Mouse (Mus musculus): Measurements from ENCODE around the gene Trim80. TPM values are rescaled to one million over a fixed set of nuclear protein-coding genes. Genes with fewer than 3 reads are reported as not detected.
"Not testable (repeated sequence)": the region's sequence is repeated elsewhere in the genome, so short reads cannot be mapped to it uniquely, and the experiment has no call there.

Trim80 gene
- polyA plus RNA-seq, 1 experiment from 2014 or later = 0.16 TPM

- no peaks in the 10 kb centered on the region for H3K9me3 ChIP-seq (ENCODE audit: control insufficient read depth, low read length)
- ATAC-seq (replicated peaks; ENCODE audit: low FRiP score) = no peak
- 85% methylated on average over 7 of the region's 7 CpGs for WGBS
These were observed 12.0 kb downstream of the Trim80 start for GRCm38 (mm10) chr11:115452281-115452860.

GRCm38 (mm10) chr11:115453306-115453705 lies 13.0 kb downstream of the Trim80 start:
- Histone ChIP-seq H3K4me2 (ENCODE audit: low read depth, low read length, severe bottlenecking) (no peak overlapping the region), H3K36me3 (ENCODE audit: control insufficient read depth, insufficient read depth, low read length) (no peaks in the 10 kb centered on the region), H3K4me1 (replicated peaks; ENCODE audit: control insufficient read depth, insufficient read depth, low read length) (no peaks in the 10 kb centered on the region), H3K27ac (ENCODE audit: low read depth, low read length) (no peak overlapping the region), H3K9ac (ENCODE audit: low read length) (no peak overlapping the region), H3K4me3 (ENCODE audit: low read depth, low read length) (no peak overlapping the region), H3K9me3 (ENCODE audit: control insufficient read depth, low read length) (no peaks in the 10 kb centered on the region), H3K27me3 (ENCODE audit: control insufficient read depth, insufficient read depth, low read length) (no peaks in the 10 kb centered on the region)
- WGBS = 86% methylated on average over 4 of the region's 4 CpGs
- no peak for DNase-seq (ENCODE audit: low spot score)
- ATAC-seq (replicated peaks; ENCODE audit: low FRiP score) = no peak

More at GRCm38 (mm10) chr11:115452281-115452860, 12.0 kb downstream of the Trim80 start:
- no peak overlapping the region for H3K4me3 ChIP-seq (ENCODE audit: low read depth, low read length)
- no peak overlapping the region for H3K9ac ChIP-seq (ENCODE audit: low read length)
- H3K4me1 ChIP-seq (replicated peaks; ENCODE audit: control insufficient read depth, insufficient read depth, low read length) = no peaks in the 10 kb centered on the region
- no peak overlapping the region for H3K4me2 ChIP-seq (ENCODE audit: low read depth, low read length, severe bottlenecking)
- H3K27ac ChIP-seq (ENCODE audit: low read depth, low read length) = no peak overlapping the region
- H3K36me3 ChIP-seq (ENCODE audit: control insufficient read depth, insufficient read depth, low read length) = no peaks in the 10 kb centered on the region
- DNase-seq (ENCODE audit: low spot score) = no peak
- H3K27me3 ChIP-seq (ENCODE audit: control insufficient read depth, insufficient read depth, low read length) = no peaks in the 10 kb centered on the region

- not testable (repeated sequence) for H3K4me2 ChIP-seq (ENCODE audit: low read depth, low read length, severe bottlenecking); H3K27ac ChIP-seq (ENCODE audit: low read depth, low read length); H3K9ac ChIP-seq (ENCODE audit: low read length); H3K4me3 ChIP-seq (ENCODE audit: low read depth, low read length); DNase-seq (ENCODE audit: low spot score); H3K4me1 ChIP-seq (replicated peaks; ENCODE audit: control insufficient read depth, insufficient read depth, low read length); ATAC-seq (replicated peaks; ENCODE audit: low FRiP score); H3K36me3 ChIP-seq (ENCODE audit: control insufficient read depth, insufficient read depth, low read length); H3K9me3 ChIP-seq (ENCODE audit: control insufficient read depth, low read length); H3K27me3 ChIP-seq (ENCODE audit: control insufficient read depth, insufficient read depth, low read length)
- 83% methylated on average over 6 of the region's 6 CpGs for WGBS
These were observed 14.5 kb downstream of the Trim80 start for GRCm38 (mm10) chr11:115454822-115455221.

- no peak overlapping the region for H3K4me3 ChIP-seq (ENCODE audit: low read depth, low read length)
- H3K4me2 ChIP-seq (ENCODE audit: low read depth, low read length, severe bottlenecking) = no peak overlapping the region
- no peak overlapping the region for H3K27ac ChIP-seq (ENCODE audit: low read depth, low read length)
- WGBS = 86% methylated on average over 15 of the region's 15 CpGs
- no peaks in the 10 kb centered on the region for H3K27me3 ChIP-seq (ENCODE audit: control insufficient read depth, insufficient read depth, low read length)
- no peaks in the 10 kb centered on the region for H3K36me3 ChIP-seq (ENCODE audit: control insufficient read depth, insufficient read depth, low read length)
- DNase-seq (ENCODE audit: low spot score) = no peak
- H3K9me3 ChIP-seq (ENCODE audit: control insufficient read depth, low read length) = no peaks in the 10 kb centered on the region
- no peak for ATAC-seq (replicated peaks; ENCODE audit: low FRiP score)
- no peaks in the 10 kb centered on the region for H3K4me1 ChIP-seq (replicated peaks; ENCODE audit: control insufficient read depth, insufficient read depth, low read length)
- H3K9ac ChIP-seq (ENCODE audit: low read length) = no peak overlapping the region
These were observed 15.3 kb downstream of the Trim80 start for GRCm38 (mm10) chr11:115455619-115456018.

GRCm38 (mm10) chr11:115456182-115456581 lies 15.8 kb downstream of the Trim80 start:
- no peak overlapping the region for H3K4me3 ChIP-seq (ENCODE audit: low read depth, low read length)
- DNase-seq (ENCODE audit: low spot score) (no peak), ATAC-seq (replicated peaks; ENCODE audit: low FRiP score) (no peak)
- no peaks in the 10 kb centered on the region for H3K9me3 ChIP-seq (ENCODE audit: control insufficient read depth, low read length)
- no peaks in the 10 kb centered on the region for H3K4me1 ChIP-seq (replicated peaks; ENCODE audit: control insufficient read depth, insufficient read depth, low read length)
- H3K36me3 ChIP-seq (ENCODE audit: control insufficient read depth, insufficient read depth, low read length) = no peaks in the 10 kb centered on the region
- no peak overlapping the region for H3K9ac ChIP-seq (ENCODE audit: low read length)
- no peak overlapping the region for H3K4me2 ChIP-seq (ENCODE audit: low read depth, low read length, severe bottlenecking)
- no peaks in the 10 kb centered on the region for H3K27me3 ChIP-seq (ENCODE audit: control insufficient read depth, insufficient read depth, low read length)
- H3K27ac ChIP-seq (ENCODE audit: low read depth, low read length) = no peak overlapping the region
- WGBS = 95% methylated on average over 5 of the region's 5 CpGs

- H3K4me2 ChIP-seq (ENCODE audit: low read depth, low read length, severe bottlenecking) = no peak overlapping the region
- no peak overlapping the region for H3K9ac ChIP-seq (ENCODE audit: low read length)
- H3K27me3 ChIP-seq (ENCODE audit: control insufficient read depth, insufficient read depth, low read length) = no peaks in the 10 kb centered on the region
- no peaks in the 10 kb centered on the region for H3K4me1 ChIP-seq (replicated peaks; ENCODE audit: control insufficient read depth, insufficient read depth, low read length)
- no peak overlapping the region for H3K27ac ChIP-seq (ENCODE audit: low read depth, low read length)
- DNase-seq (ENCODE audit: low spot score) = no peak
- no peaks in the 10 kb centered on the region for H3K9me3 ChIP-seq (ENCODE audit: control insufficient read depth, low read length)
- ATAC-seq (replicated peaks; ENCODE audit: low FRiP score) = no peak
- 43% methylated on average over 6 of the region's 6 CpGs for WGBS
- no peaks in the 10 kb centered on the region for H3K36me3 ChIP-seq (ENCODE audit: control insufficient read depth, insufficient read depth, low read length)
- H3K4me3 ChIP-seq (ENCODE audit: low read depth, low read length) = no peak overlapping the region
These were observed 17.1 kb downstream of the Trim80 start for GRCm38 (mm10) chr11:115457405-115457804.

GRCm38 (mm10) chr11:115460976-115461375 lies 20.6 kb downstream of the Trim80 start:
- H3K9ac ChIP-seq (ENCODE audit: low read length) = no peak overlapping the region
- 16% methylated on average over 8 of the region's 8 CpGs for WGBS
- no peaks in the 10 kb centered on the region for H3K36me3 ChIP-seq (ENCODE audit: control insufficient read depth, insufficient read depth, low read length)
- H3K9me3 ChIP-seq (ENCODE audit: control insufficient read depth, low read length) = no peaks in the 10 kb centered on the region
- no peaks in the 10 kb centered on the region for H3K4me1 ChIP-seq (replicated peaks; ENCODE audit: control insufficient read depth, insufficient read depth, low read length)
- no peak overlapping the region for H3K27ac ChIP-seq (ENCODE audit: low read depth, low read length)
- no peaks in the 10 kb centered on the region for H3K27me3 ChIP-seq (ENCODE audit: control insufficient read depth, insufficient read depth, low read length)
- ATAC-seq (replicated peaks; ENCODE audit: low FRiP score) (no peak), DNase-seq (ENCODE audit: low spot score) (no peak)
- no peak overlapping the region for H3K4me3 ChIP-seq (ENCODE audit: low read depth, low read length)
- H3K4me2 ChIP-seq (ENCODE audit: low read depth, low read length, severe bottlenecking) = no peak overlapping the region

- Histone ChIP-seq H3K27me3 (ENCODE audit: control insufficient read depth, insufficient read depth, low read length) (no peaks in the 10 kb centered on the region), H3K4me3 (ENCODE audit: low read depth, low read length) (no peak overlapping the region), H3K9ac (ENCODE audit: low read length) (no peak overlapping the region), H3K27ac (ENCODE audit: low read depth, low read length) (no peak overlapping the region), H3K9me3 (ENCODE audit: control insufficient read depth, low read length) (no peaks in the 10 kb centered on the region), H3K4me2 (ENCODE audit: low read depth, low read length, severe bottlenecking) (no peak overlapping the region), H3K36me3 (ENCODE audit: control insufficient read depth, insufficient read depth, low read length) (no peaks in the 10 kb centered on the region), H3K4me1 (replicated peaks; ENCODE audit: control insufficient read depth, insufficient read depth, low read length) (no peaks in the 10 kb centered on the region)
- ATAC-seq (replicated peaks; ENCODE audit: low FRiP score) (no peak), DNase-seq (ENCODE audit: low spot score) (no peak)
- WGBS = 78% methylated on average over 5 of the region's 5 CpGs
These were observed 21.5 kb downstream of the Trim80 start for GRCm38 (mm10) chr11:115461846-115462242.

- no peak within 1 kb of the TSS for H3K9ac ChIP-seq (ENCODE audit: low read length)
- no peak for ATAC-seq (replicated peaks; ENCODE audit: low FRiP score)
- no peak within 1 kb of the TSS for H3K4me2 ChIP-seq (ENCODE audit: low read depth, low read length, severe bottlenecking)
- H3K27me3 ChIP-seq (ENCODE audit: control insufficient read depth, insufficient read depth, low read length) = no peaks in the 10 kb centered on the region
- no peak for DNase-seq (ENCODE audit: low spot score)
- no peaks in the 10 kb centered on the region for H3K36me3 ChIP-seq (ENCODE audit: control insufficient read depth, insufficient read depth, low read length)
- H3K9me3 ChIP-seq (ENCODE audit: control insufficient read depth, low read length) = no peaks in the 10 kb centered on the region
- no peaks in the 10 kb centered on the region for H3K4me1 ChIP-seq (replicated peaks; ENCODE audit: control insufficient read depth, insufficient read depth, low read length)
- H3K27ac ChIP-seq (ENCODE audit: low read depth, low read length) = no peak within 1 kb of the TSS
- no peak within 1 kb of the TSS for H3K4me3 ChIP-seq (ENCODE audit: low read depth, low read length)
- WGBS = 80% methylated on average over 16 of the region's 16 CpGs
These were observed 22.0 kb downstream of the Trim80 start, which contains the start of gene Slc16a5 for GRCm38 (mm10) chr11:115462243-115462891. Slc16a5 (plus strand) TSS chr11:115462474.

Data from forebrain, embryonic 11.5 days (tissue).